Mouse (Mus musculus) heart, adult 2 months (tissue): ENCODE data around the gene Myrf. TPM values are rescaled to one million over a fixed set of nuclear protein-coding genes. Genes with fewer than 3 reads are reported as not detected.
"Not testable (repeated sequence)": the region's sequence is repeated elsewhere in the genome, so short reads cannot be mapped to it uniquely, and the experiment has no call there.

Experiments
- DNase-seq, 2 experiments: peaks; one replicate each; pipeline ENCODE4 v3.0.0; 2021
- H3K27ac ChIP-seq: fragments of 200-600 bp; 2 replicates; pipeline ENCODE4 v1.8.1; 2022
- H3K27me3 ChIP-seq: fragments of 200-500 bp; 2 replicates; pipeline ENCODE4 v1.6.1; 2012; ENCODE audit warnings: mild to moderate bottlenecking, low read length, inconsistent platforms, mixed read lengths; ENCODE audit not compliant: control insufficient read depth, insufficient read depth
- H3K36me3 ChIP-seq: fragments of 200-500 bp; 2 replicates; pipeline ENCODE4 v1.6.1; 2012; ENCODE audit warnings: low read length, inconsistent platforms; ENCODE audit not compliant: control insufficient read depth, insufficient read depth
- H3K4me1 ChIP-seq: fragments of 200-500 bp; 2 replicates; pipeline ENCODE4 v1.6.1; 2011; ENCODE audit warnings: low read length; ENCODE audit not compliant: control insufficient read depth, insufficient read depth
- H3K4me3 ChIP-seq: fragments of 200-600 bp; 2 replicates; pipeline ENCODE4 v1.8.1; 2022
- H3K79me2 ChIP-seq: fragments of 200-500 bp; replicated peaks from 2 replicates; pipeline ENCODE4 v1.6.1; 2012; ENCODE audit warnings: mild to moderate bottlenecking, inconsistent platforms, low read length, moderate library complexity, mixed read lengths; ENCODE audit not compliant: control insufficient read depth, insufficient read depth
- H3K9ac ChIP-seq: fragments of 200-500 bp; 2 replicates; pipeline ENCODE4 v1.6.1; 2012; ENCODE audit warnings: low read depth, mild to moderate bottlenecking, control low read depth, inconsistent platforms, low read length, mixed read lengths
- CTCF ChIP-seq: fragments of 200-600 bp; IDR thresholded peaks from 2 replicates; pipeline ENCODE4 v1.8.1; 2022; ENCODE audit warnings: antibody characterized with exemption, mild to moderate bottlenecking, moderate library complexity
- EP300 ChIP-seq: fragments of 200-500 bp; IDR thresholded peaks from 2 replicates; pipeline ENCODE4 v1.6.1; 2011; ENCODE audit warnings: low read depth, low read length, control low read depth; ENCODE audit not compliant: insufficient read depth
- POLR2A ChIP-seq: fragments of 200-500 bp; IDR thresholded peaks from 2 replicates; pipeline ENCODE4 v1.6.1; 2011; ENCODE audit warnings: mild to moderate bottlenecking, low read depth, low read length, control low read depth; ENCODE audit not compliant: insufficient read depth
- WGBS: fragments of 180-500 bp; shearing (Covaris S2); methylation state at CpG from one replicate; pipeline ENCODE4 v1.1.7; 2018; 5-methylcytosine and 5-hydroxymethylcytosine counted together
- intact Hi-C: fragments of 180-260 bp; cut with DNase I; formaldehyde crosslinking; loops from one replicate; pipeline ENCODE4 v1.15.1; 2025
- microRNA-seq, 2 experiments: library from miRNA; unstranded; fragments of <30 nt; microRNA quantifications; one replicate each; pipeline ENCODE4 v1.2.0; 2021
- polyA plus RNA-seq: library from polyadenylated mRNA; depleted of rRNA; stranded (reverse); fragments of >200 nt; gene quantifications from 2 replicates; pipeline ENCODE4 v1.2.3, GENCODE M21; 2012; rRNA removed
- total RNA-seq, 2 experiments: library from RNA; stranded (reverse); gene quantifications; 2 replicates each; pipeline ENCODE4 v1.2.3; 2021

Gene Myrf
- total and polyA plus RNA-seq, 3 experiments, result 3.9 to 6.5 (median 4.7) TPM

DNA sequence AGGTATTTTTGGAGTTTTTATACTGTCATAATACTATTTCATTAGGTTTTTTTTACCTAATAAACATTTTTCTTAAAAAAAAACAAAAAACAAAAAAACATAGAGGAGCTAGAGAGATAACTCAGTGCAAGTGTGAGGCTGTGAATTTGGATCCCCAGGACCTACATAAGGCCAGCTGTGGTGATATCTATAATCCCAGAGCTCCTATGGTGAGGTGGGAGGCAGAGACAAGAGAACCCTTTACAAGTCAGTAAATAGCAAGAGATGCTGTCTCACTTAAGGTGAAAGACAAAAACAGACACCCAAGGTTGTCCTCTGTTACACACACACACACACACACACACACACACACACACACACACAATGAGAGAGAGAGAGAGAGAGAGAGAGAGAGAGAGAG, 71.4 kb downstream of the Myrf start:
- H3K27me3 ChIP-seq, result no peaks in the 10 kb centered on the region
- H3K27ac ChIP-seq, result no peak overlapping the region
- intact Hi-C loops, result no loop called here
- no peaks in the 10 kb centered on the region for H3K79me2 ChIP-seq
- peaks cover 2% of the 10 kb centered on the region; the same call in 1 of the 2 replicates for H3K4me1 ChIP-seq
- H3K9ac ChIP-seq, result no peak overlapping the region
- no peak overlapping the region for H3K4me3 ChIP-seq
- DNase-seq, result no peak
- no peaks in the 10 kb centered on the region for H3K36me3 ChIP-seq
- no peak for TF ChIP-seq CTCF
- no peak for TF ChIP-seq POLR2A
- TF ChIP-seq EP300, result no peak

DNA sequence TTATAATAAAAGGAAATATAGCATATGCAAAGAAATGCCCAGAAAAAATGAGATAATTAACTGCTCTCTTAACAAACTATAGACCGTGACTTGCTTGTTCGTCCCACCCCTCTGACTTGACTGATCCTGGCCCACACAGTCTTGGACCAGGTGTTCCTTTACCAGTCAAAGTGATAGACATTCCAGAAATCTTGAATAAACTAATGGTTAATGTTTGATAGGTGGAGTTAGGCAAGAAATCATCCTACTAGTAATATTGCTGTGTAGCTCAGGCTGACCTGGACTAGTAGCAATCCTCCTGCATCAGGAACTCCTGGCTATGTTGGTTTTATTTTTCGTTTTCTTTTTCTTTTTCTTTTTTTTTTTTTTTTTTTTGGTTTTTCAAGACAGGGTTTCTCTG, 72.1 kb downstream of the Myrf start:
- WGBS, result 81% methylated on average over 3 of the region's 3 CpGs
- no peak overlapping the region for H3K9ac ChIP-seq
- H3K4me3 ChIP-seq, result no peak overlapping the region
- intact Hi-C loops, result no loop called here
- DNase-seq, result no peak
- H3K36me3 ChIP-seq, result no peaks in the 10 kb centered on the region
- no peak for TF ChIP-seq EP300
- TF ChIP-seq CTCF, result no peak
- no peak for TF ChIP-seq POLR2A
- H3K27ac ChIP-seq, result no peak overlapping the region
- H3K79me2 ChIP-seq, result no peaks in the 10 kb centered on the region
- 0 out of 2 replicates have a peak, but pooled peaks cover 2% of the 10 kb centered on the region for H3K4me1 ChIP-seq
- H3K27me3 ChIP-seq, result no peaks in the 10 kb centered on the region

DNA sequence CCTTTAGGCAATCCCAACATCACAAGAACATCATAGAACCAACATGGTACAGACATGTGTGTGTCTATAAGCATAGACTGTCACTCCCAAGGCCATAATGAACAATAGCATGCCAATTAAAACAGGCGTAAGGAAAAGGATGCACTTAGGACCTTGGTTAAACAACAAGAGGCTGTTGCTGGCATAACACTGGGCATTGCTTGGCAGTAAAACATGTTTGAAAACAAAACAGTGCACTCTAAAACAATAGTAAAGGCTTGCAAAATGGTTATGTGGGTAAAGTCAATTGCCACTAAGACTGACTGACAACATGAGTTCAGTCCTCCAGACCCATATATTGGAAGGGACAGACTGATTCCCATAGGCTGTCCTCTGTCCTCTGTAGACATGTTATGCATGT, 72.6 kb downstream of the Myrf start:
- H3K36me3 ChIP-seq, result no peaks in the 10 kb centered on the region
- H3K27ac ChIP-seq, result no peak overlapping the region
- DNase-seq, result no peak
- H3K79me2 ChIP-seq, result no peaks in the 10 kb centered on the region
- TF ChIP-seq POLR2A, result no peak
- no peak for TF ChIP-seq EP300
- no peak for TF ChIP-seq CTCF
- H3K9ac ChIP-seq, result no peak overlapping the region
- no peak overlapping the region for H3K4me3 ChIP-seq
- intact Hi-C loops, result no loop called here
- H3K27me3 ChIP-seq, result no peaks in the 10 kb centered on the region
- no peaks in the 10 kb centered on the region for H3K4me1 ChIP-seq
- WGBS, result 86% methylated on average over 1 of the region's 1 CpGs

DNA sequence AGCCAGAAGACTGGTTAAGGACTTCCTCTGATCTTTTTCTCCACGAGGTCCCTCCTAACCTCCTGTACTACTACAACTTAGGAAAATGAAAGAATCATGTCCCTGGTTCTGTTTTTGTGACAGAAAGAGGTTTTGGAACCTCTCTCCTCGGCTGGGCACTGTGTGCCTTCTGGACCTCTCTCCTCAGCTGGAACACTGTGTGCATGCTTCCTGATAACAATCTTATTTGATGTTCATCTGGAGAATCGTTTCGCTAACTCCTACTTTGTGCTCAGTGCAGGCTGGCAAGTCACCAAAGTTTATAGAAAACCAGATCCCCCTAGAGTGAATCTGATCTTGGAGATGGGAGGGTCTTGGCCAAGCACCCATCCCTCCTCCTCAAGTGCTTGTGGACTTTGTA, 73.4 kb downstream of the Myrf start:
- TF ChIP-seq EP300 (no peak), POLR2A (no peak), CTCF (no peak)
- Histone ChIP-seq H3K27ac (no peak overlapping the region), H3K4me3 (no peak overlapping the region), H3K4me1 (no peaks in the 10 kb centered on the region), H3K79me2 (no peaks in the 10 kb centered on the region), H3K27me3 (no peaks in the 10 kb centered on the region), H3K36me3 (no peaks in the 10 kb centered on the region), H3K9ac (no peak overlapping the region)
- intact Hi-C loops, result no loop called here
- no peak for DNase-seq
- WGBS, result 49% methylated on average over 4 of the region's 4 CpGs

DNA sequence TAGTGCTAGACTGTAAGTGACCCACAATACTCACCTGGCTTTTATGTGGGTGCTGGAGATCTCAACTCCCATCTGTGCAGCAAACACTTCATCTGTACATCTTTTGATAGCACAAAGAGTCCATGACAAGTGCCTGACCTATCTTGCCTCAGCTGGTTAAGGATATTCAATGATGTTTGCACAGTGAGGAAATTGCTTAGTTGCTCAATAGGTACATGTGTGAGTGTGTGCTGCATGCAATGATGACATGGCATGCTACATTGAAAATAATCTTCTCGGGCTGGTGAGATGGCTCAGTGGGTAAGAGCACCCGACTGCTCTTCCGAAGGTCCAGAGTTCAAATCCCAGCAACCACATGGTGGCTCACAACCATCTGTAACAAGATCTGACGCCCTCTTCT, 74.6 kb downstream of the Myrf start:
- DNase-seq, intact Hi-C loops, H3K4me1 ChIP-seq, H3K4me3 ChIP-seq, H3K27me3 ChIP-seq, H3K27ac ChIP-seq, H3K36me3 ChIP-seq, H3K79me2 ChIP-seq, H3K9ac ChIP-seq: not testable (repeated sequence)
- 79% methylated on average over 4 of the region's 4 CpGs for WGBS

DNA sequence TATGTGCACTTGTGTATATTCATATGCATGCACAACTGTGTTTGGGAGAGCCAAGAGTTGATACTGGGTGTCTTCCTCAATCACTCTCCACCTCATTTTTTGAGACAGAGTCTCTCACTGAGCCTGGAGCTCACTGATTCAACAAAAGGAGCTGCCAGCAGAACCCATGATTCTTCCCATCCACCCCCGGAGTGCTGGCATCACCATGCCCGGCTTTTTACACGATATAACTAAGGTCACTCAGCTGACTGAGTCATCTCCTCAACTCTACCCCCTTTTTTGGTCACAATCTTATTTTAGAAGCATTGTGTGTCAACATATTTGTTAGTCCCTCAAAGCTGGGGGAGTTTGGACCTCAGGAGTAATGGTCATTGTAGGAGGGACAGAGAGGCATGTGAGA, 76.7 kb downstream of the Myrf start:
- intact Hi-C loops, result no loop called here
- Histone ChIP-seq H3K27me3 (no peaks in the 10 kb centered on the region), H3K9ac (no peak overlapping the region), H3K36me3 (no peaks in the 10 kb centered on the region), H3K4me1 (no peaks in the 10 kb centered on the region), H3K79me2 (no peaks in the 10 kb centered on the region), H3K27ac (no peak overlapping the region), H3K4me3 (no peak overlapping the region)
- TF ChIP-seq CTCF (no peak), EP300 (no peak), POLR2A (no peak)
- no peak for DNase-seq
- WGBS, result 62% methylated on average over 3 of the region's 3 CpGs

Small RNA genes lying within 50 kb of the gene (microRNA-seq; reads per million reads assigned to microRNA genes)
- 0 reads per million in 2 experiments for gene Mir6993

Other genes starting within 250 kb of the Myrf start
- gene Best1, start 239.1 kb downstream of the Myrf start, total RNA-seq, result under 1 TPM; 0.10 to 0.11 TPM
- gene Best1, start 239.1 kb downstream of the Myrf start, polyA plus RNA-seq, result 0.45 and 0.47 TPM in 2 replicates
- 1 to 10 TPM; 5.9 to 6.5 TPM for gene Rab3il1, start 239.1 kb downstream of the Myrf start, total RNA-seq
- gene Rab3il1, start 239.1 kb downstream of the Myrf start, polyA plus RNA-seq, result 11.1 and 14.2 TPM in 2 replicates
- gene Fads3, start 199.2 kb downstream of the Myrf start, total RNA-seq, result 10 to 100 TPM; 29.7 to 33.7 TPM
- 104 and 135 TPM in 2 replicates for gene Fads3, start 199.2 kb downstream of the Myrf start, polyA plus RNA-seq
- 1 to 10 TPM; 5.3 to 6.3 TPM for gene Fads2, start 139.0 kb downstream of the Myrf start, total RNA-seq
- 13.3 and 15.5 TPM in 2 replicates for gene Fads2, start 139.0 kb downstream of the Myrf start, polyA plus RNA-seq
- gene Fads1, start 57.9 kb downstream of the Myrf start, total RNA-seq, result 10 to 100 TPM; 24.2 to 25.3 TPM
- 14.6 and 16.2 TPM in 2 replicates for gene Fads1, start 57.9 kb downstream of the Myrf start, polyA plus RNA-seq
- gene Tmem258, start 36.7 kb downstream of the Myrf start, total RNA-seq, result 100 to 1,000 TPM; 154 to 181 TPM
- 200 and 205 TPM in 2 replicates for gene Tmem258, start 36.7 kb downstream of the Myrf start, polyA plus RNA-seq
- 1 to 10 TPM; 3.7 to 4.5 TPM for gene Fen1, start 36.6 kb downstream of the Myrf start, total RNA-seq
- 2.9 and 3.8 TPM in 2 replicates for gene Fen1, start 36.6 kb downstream of the Myrf start, polyA plus RNA-seq
- gene Dagla, start 64.1 kb upstream of the Myrf start, total RNA-seq, result 1 to 10 TPM; 2.5 to 3.3 TPM
- 4.8 and 5.7 TPM in 2 replicates for gene Dagla, start 64.1 kb upstream of the Myrf start, polyA plus RNA-seq
- 10 to 100 TPM; 35.7 to 38.6 TPM for gene Syt7, start 148.3 kb upstream of the Myrf start, total RNA-seq
- gene Syt7, start 148.3 kb upstream of the Myrf start, polyA plus RNA-seq, result 17.6 and 20.1 TPM in 2 replicates
- gene Lrrc10b, start 216.7 kb upstream of the Myrf start, total RNA-seq, result 1 to 10 TPM; 1.7 to 2.3 TPM
- 0.12 and 1.2 TPM in 2 replicates for gene Lrrc10b, start 216.7 kb upstream of the Myrf start, polyA plus RNA-seq
- gene Ppp1r32, start 242.2 kb upstream of the Myrf start, total RNA-seq, result under 1 TPM; 0.16 to 0.29 TPM
- 0.20 and 1.1 TPM in 2 replicates for gene Ppp1r32, start 242.2 kb upstream of the Myrf start, polyA plus RNA-seq